Mouse (Mus musculus): Measurements from ENCODE around the gene Inip. TPM values are rescaled to one million over a fixed set of nuclear protein-coding genes. Genes with fewer than 3 reads are reported as not detected.

Inip gene
- 1 to 10 TPM; 2.7 to 4.2 TPM for total RNA-seq (2021)
- long read RNA-seq, experiment 1 = 0 reads
- long read RNA-seq, experiment 2, partial matches to known transcripts = 0 of 6 reads
- long read RNA-seq, experiment 2, other reads (novel, unspliced or antisense) = 1 of 6 reads

DNA sequence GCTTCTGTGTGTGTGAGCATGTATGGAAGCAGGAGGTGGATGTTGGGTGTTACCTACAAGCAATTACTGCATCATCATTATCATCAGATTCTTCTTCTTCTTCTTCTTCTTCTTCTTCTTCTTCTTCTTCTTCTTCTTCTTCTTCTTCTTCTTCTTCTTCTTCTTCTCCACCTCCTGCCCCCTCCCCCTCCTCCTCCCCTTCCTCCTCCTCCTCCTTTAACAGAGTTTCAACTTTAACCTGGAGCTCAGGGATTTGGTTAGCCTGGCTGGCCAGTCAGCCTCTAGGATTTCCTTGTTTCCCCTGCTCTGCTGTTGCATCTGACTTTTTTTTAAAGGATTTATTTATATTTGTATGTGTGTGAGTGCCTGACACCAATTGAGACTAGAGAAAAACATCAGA, at the start of gene Inip:
Gene Inip (minus strand): TSS at position 101 of the 400 bp plus-strand sequence.
- no peak for DNase-seq

DNA sequence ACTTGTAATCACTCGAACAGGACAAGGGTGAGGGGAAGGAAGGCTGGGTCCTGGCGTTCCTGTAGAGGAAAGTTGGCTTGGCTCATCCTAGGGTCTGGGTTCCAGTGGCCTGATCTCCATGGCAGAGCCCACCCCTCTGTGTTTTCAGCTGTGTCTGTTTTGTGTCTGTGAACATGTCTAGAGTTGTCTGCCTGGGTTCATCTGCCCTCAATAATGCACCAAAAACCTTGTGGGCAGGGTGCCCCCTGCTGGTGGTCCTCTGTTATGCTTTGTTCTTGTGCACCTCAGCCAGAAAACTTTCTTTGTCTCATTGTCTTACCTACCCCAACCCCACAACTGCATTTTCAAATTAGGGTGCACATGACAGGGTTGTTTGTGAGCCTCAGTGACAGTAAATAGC, 48.8 kb upstream of the Inip start:
- DNase-seq = peak; percentile 64

DNA sequence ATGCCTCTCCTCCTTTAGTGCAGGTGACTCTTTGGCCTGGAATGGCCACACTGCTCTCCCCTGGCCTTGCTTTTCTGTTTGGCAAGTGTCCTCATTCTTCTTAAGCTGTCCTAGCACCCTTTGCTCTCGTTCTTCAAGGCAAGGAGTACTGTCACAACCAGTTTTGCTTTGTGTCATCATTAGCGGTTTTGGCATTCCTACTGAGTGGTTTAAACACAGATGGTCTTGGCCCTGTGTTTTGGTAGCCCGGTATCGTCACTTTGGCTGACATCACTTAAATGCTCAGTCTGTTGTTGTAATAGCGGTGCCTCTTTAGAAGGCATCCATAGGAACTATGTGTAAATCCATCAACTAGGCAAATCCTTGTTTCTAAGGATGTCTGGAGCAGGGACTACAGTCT, 46.1 kb upstream of the Inip start:
- DNase-seq = no peak

DNA sequence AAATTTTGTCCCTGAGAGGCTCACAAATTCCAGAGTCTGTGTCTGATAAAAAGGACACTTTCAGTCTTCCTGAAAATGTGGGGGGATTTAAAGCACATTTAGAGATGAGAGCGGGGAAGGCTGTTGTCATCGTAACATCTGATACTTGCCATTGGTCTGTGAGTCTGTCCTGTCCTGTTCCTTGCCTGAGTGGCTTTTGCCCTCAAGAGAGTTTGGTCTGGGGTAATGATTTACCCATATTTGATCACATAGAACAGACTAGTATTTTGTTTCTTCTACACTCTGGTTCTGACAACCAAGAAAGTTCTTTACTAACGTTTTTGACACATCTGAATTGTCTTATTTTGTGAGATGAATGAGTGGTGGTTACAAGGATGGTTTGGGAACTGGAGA, 43.9 kb upstream of the Inip start:
- DNase-seq = no peak

DNA sequence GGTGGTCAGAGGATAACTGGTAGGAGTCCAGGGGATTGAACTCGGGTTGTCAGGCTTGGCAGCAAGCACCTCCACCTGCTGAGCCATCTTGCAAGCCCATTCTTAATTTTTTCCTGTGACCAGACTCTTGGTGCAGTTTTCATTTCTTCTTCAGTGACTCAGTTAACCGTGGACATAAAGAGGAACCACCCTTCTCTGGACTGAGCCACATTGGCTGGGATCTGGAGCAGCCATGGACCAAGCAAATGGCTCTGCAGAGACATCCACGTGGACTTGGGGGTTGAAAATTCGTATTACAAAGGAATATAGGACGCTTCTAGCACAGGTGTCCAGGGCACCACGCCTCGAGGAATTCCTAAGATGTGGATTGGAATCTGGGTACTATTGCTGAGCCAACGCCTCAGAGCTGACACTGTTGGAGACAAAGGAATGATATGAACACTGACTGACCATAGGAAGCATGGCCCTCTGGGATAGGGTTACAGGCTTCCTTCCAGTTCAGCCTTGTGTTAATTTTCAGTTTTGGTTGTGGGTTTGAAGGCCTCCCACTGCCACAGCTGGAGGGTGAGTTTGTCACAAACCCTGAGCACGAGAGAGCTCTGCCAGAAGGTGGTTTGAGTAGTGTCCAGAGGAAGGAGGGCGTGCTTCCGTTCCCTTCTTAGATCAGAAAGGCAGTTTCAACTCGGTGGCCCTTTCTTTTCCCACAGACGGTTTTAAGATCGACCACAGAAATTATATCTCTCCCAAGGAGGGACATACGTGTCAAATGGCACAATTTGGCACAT, 43.3 kb upstream of the Inip start:
- DNase-seq = no peak

DNA sequence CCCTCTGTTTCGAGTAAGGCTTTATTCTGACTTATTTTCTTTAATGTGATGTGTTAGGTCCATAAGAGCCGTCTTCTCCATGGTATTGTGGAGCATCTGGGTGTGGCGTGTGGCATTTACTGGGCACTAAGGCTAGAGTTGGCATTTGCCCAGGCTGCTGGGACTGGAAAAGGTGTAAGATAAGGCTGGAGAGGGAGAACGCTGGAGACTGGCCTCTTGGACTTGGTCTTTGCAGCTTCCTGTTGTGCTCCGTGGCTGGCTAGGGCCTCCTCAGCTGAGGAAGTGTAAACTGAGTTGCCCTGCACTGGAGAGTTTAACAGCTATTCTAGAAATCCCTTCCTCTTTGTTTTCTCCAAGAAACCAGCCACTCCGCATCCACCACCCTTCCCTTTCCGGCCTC, 36.3 kb upstream of the Inip start:
- no peak for DNase-seq

DNA sequence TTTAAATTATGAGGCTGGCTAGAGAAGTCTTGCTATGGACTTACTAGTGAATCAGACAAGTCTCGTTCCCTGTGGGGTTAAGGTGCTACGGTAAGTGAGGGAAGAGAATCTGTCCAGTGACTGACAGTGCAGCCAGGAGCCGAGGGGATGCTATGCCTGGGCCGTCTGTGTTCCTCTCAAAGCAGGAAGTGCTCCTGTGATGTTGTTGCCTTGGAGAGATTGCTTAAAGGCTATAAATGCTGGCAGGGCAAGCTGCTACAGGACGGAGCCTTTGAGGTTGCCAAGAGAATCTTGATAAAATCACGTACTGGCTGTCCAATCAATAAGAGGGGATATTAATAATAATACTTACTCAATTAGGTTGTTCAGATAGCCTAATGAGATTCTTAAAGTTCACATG, 31.4 kb upstream of the Inip start:
- no peak for DNase-seq

DNA sequence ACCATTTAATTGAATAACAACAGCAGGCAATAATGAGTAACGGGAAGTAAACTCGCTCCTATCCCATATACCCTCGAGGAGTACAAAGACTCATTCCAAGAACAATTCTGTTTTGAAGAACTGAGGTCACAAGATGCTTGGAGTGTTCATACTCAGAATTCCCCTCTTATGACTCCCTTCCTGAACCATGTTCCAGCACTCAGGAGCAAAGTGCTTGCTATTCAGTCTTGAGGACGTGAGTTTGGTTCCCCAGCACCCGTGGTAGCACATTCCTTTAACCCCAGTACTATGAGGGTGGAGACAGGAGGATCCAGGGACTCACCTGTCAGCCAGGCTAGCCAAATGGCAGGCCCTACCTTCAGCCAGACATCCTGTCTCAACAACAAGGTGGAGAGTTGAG, 29.6 kb upstream of the Inip start:
- no peak for DNase-seq

DNA sequence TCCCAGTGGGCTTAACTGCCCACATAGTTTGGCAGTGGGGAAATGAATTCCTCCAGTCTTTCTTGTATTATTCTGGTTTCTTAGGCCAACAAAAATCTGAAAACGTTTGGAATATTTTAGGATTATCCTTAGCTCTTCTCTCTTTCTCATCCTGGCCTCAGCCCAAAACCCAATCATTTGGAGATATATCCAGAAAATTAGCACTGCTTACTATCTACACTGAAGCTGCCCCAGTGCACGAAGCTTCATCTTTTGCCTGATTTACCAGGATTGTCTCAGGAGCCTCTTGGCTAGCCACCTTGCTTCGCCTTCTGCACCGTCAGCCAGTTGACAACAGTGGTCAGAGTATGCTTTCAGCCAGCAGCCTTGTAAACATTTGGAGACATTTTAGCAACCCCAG, 27.7 kb upstream of the Inip start:
- DNase-seq = no peak

DNA sequence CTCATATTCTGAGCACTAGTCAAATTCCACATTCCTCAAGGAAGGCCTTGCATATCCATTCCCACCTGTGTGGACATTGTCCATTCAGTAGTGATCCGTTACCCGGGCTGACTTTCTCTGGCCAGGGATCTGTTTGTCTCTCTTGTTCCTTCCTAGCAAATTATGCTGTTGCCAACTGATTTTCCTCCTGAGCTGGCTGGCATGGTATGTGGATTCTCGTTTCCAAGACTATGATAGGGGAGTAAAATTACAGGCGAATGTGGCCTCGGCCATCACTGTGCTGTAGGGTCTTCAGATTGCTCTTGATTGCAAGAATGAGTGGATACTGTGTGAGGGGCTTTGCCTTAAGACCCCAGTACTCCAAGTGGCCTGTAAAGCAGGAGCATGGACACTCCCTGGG, 25.0 kb upstream of the Inip start:
- no peak for DNase-seq

DNA sequence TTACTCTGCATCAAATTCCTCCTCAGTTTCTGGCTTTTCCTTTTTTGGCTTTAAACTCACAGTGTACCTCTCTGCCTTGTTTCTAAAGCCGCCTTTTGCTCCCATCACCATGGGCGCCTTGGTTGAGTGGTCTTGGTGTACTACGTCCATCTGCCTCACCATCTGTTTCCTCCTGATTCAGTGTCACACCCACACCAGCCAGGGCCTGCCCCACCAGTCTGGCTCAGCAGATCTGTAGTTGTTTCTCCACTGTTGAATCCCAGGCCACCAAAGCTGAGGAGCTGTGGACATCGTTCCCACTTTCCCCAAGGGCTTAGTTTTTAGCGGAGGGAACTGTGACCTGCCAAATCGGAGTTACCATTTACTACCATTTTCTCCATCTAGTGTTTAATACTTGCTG, 24.2 kb upstream of the Inip start:
- no peak for DNase-seq

DNA sequence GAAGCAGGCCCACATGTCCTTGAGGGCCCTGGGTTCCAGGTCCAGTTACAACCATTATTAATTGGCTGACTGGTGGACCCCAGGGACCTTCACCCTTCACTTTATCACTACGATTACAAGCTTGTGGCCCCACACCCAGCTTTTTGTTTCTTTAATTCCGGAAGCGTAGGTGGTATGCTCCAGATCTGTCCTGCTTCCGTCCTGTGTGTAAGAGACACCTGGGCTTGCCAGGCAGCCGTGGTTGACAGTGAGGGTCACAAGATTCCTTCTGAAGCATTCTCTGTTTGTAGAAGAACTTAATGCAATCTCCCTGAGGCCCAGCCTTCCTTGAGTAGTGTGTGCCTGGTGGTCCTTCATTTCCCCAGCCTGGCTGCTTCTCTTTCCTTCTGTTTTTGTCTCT, 23.5 kb upstream of the Inip start:
- DNase-seq = no peak

DNA sequence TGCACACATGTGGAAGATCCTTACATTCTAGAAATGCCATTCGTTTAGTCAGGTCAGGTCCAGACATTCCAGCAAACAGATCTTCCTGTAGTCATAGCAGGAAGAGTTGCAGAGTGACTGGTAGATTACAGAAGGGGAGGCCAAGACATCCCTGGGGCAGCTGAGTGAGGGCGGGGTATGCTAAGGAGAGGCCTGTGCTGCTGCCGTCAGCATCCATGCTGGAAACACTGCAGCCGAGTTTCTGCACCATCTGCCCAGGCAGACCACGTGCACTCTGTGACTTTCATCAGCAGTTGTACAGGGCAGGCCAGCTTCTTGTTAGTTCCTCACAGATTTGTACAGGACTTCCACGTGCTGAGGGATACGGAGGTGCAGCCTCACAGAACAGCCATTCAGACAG, 22.1 kb upstream of the Inip start:
- peak; percentile 69 for DNase-seq

DNA sequence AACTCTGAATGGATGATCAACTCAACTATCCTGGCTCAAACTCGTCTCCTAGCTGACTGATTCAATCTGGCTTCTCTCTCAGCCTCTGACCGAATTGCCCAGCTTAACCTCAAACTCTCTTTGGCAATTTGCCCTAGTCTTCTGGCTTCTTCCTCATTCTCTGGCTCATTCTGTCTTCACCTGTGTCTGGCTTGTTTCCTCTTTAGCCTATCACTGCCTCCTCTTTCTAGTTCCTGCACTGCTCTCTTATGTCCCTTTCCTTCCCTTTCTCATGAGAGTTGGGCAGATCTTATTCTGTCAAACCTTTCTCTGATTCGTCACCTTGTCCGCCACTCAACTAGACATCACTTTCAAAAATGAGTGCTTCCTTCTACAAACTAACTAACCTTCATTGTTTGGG, 20.7 kb upstream of the Inip start:
- no peak for DNase-seq

DNA sequence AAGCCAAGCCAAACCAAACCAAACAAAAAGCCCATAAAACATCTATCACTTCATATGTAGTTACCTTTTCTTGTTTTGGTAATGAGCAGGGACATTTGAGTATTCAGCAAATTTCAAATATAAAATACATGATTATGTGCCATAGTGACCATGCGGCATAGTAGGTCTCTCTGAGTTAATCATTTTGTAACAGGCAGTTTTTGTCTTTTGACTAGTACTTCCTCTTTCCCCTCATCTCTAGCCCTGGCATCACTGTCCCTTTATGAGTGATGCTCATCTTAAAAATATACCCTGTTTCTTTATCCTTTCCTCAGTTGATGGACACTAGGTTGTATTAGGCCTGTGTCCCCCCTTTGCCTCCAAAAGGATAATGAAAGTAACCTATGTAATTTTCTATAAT, 20.1 kb upstream of the Inip start:
- DNase-seq = no peak

DNA sequence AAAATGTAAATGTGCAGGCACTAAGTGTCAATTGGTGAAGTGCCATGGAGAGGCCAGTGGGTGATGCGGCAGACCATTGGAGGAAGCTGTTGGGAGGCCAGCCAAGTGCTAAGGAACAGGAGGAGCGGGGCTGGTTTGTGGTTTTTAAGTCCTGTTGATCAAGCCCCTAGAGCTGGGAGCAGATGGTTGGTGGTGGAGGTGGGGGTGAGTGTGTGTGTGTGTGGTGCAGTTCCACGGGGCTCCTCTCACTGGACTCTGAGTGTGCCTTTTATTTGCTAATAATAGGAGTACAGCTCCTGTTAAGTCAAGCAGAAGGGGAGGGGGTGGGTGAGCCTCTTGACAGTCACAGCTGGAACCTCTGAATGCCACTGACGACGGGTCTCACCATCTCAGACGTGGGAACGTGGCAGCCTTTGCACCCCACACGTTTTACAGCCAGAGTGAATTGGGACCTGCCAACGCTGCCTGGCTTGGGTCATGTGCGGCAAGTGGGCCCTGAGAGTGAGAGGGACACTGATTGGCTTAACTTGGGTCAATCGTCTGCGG, 18.2 kb upstream of the Inip start:
- no peak for DNase-seq

DNA sequence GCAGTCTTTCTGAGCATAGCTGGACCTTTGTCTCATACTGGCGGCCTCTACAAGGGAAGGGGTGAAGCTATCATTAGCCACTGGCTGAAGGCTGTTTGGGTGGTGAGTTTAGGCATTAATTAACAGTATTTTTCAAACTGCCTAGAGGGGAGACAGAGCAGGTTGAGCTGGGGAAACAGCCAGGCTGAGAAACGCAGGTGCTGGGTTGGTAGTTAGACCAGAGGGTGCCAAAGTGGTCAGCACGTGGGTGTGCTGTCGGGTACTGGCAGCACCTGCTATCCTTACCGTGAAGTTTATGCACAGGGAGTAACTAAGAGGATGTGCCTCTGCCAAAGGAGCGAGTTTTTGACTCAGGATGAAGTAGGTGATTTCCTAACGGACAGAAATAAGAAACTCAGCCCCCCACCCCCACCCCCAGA, 17.7 kb upstream of the Inip start:
- no peak for DNase-seq

DNA sequence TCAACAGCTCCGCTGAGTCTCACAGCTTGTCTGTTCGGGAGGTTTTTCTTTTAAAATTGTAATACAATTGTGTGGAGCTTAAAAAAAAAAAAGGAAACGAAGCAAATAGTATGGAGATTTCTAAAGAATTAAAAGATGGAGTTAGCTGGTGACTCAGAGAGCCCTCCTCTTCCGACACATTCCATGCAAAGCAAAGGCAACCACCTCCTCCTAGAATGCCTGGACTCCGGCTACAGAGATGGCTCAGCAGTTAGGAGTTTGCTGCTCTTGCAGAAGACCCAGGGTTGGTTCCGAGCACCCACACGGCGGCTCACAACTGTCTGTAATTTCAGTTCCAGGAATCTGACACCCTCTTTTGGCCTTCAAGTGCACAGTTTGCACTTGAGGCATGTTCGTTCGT, 17.1 kb upstream of the Inip start:
- no peak for DNase-seq

DNA sequence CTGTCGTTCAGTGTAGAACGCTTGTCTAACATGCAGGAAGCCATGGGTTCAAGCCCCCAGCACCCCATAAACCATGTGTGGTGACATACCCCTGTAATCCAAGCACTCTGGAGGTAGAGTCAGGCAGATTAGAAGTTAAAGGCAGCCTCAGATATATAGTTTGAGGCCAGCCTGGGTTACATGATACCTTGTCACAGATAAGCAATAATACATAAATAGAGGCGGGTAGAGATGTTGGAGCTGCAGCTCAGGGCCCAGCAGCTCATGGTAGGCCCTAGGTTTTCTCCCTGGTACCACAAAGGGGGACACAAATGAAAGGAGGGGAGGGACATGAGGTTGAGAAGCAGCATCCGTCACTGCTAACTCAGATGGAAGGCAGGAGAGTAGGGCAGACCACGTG, 16.4 kb upstream of the Inip start:
- no peak for DNase-seq

DNA sequence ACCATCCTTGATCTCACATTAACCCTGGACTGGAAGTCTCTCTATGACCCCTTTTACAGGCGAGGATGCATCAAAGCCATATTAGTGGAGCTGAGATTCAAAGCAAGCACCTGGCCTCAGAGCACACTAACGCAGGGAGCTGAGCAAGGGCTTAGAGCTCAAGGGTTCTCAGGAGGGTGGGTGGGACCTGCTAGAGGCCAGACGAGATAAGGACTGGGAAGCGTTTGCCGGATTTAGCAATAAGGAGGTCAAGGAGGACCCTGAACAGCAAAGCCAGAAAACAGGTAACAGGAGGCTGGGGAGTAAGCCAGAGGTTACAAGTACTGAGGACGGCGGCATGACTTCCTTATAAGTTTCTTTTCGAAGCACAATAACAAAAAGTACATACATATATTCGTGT, 15.1 kb upstream of the Inip start:
- DNase-seq = no peak

DNA sequence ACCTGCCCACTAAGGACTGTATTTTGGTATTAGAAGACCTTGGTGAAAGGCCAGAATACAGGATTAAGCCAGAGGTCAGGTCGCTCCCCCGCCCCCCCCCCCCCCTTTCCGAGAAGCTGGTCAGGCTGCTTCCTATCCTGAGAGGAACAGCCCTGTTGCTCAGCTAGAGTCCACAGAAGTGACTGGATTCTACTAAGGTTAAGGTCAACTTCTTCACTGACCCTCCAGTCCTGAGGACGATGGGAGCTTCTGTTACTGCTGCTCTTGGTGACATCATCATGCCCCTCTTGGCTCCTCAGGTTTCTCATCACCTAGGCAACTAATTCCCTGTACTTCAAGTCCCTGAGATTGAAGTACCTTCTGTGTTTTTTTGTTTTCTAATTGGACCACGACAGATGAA, 14.6 kb upstream of the Inip start:
- no peak for DNase-seq

DNA sequence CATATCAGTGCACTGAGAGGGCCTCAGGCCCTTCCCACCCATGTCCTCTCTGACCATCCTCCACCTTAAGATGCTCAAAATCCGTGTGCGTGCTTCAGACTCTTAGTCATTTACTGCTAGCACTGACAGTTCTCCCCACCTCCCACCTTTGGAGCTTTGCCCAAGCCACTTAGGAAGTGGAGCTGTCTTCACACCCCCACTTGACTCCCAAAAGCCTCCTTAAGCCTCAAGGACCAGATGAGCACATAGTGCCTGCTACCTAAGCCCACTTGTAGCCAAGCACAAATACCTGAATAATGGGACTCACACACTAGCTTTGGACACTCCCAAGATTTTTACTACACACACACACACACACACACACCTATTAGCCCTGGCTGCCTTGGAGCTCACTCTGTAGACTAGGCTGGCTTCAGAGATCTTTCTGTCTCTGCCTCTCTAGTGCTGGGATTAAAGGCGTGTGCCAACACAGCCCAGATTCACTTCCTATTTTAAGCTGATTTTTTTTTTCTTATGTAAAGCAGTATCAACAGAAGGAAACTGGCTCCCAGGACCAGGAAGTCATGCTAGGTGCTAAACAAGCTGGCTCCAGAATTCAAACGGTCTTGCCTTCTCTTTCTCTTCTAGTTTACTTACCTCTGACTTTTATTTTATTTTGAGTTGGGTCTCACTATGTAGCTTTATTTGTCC, 13.9 kb upstream of the Inip start:
- no peak for DNase-seq

DNA sequence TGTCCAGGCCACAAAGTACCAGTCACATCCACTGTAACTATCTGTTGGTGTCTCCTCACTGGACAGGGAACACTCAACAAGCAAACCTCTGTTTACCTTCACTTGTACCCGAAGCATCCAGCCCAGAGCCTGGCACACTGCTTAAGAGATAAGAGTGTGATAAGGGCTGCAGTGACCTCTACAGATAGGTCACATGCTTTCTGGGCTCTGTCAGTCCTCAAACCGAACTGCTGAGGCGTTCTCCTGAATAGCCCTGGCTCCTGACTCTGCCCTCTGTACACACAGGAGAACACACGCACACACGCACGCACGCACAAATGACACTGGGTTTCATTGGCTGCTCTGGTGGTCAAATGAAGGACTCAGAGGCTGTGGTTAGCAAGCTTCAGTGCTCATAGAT, 12.7 kb upstream of the Inip start:
- DNase-seq = no peak

DNA sequence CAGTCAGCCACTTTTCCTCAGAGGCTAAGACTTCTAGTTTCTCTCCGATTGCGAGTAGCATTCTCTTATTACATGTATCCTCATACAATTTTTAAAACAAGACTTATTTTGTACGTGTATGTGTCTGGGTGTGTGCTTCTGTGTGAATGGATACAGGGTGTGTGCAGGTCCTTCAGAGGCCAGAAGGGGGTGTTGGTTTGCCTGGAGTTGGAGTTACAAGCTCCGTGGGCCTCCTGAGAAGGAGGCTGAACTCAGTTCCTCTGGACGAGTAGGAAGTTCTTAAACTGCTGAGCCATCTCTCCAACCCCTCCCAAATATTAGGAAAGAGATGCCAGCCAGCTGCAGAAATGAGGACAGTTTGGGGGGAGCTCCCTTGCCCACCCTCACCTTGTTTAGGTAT, 7.0 kb upstream of the Inip start:
- DNase-seq = no peak

Data from gastrocnemius, postnatal 25 days (tissue).